Mouse (Mus musculus): ENCODE measurements around the gene 4930426L09Rik.
"Not testable (repeated sequence)": the region's sequence is repeated elsewhere in the genome, so short reads cannot be mapped to it uniquely, and the experiment has no call there.

Gene 4930426L09Rik

DNA sequence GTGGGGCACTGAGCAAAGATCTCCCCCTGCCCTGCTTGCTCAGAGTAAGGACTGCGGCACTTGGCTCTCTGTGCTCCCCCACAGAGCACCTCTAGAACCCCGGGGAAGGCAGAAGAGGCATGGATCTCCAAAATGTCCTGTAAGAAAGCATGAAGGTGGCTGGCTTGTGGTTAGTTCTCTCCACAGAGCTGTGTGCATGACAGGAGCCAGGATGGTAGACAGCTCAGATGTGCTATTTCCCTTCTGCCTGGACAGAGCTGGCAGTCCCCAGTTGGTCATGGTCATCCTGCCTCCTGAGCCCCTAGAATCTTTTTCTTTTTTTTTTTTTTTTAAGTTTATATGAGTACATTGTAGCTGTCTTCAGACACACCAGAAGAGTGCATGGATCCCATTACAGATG, 27.7 kb upstream of the 4930426L09Rik start:
- no peak for DNase-seq (ENCODE audit: low spot score)

DNA sequence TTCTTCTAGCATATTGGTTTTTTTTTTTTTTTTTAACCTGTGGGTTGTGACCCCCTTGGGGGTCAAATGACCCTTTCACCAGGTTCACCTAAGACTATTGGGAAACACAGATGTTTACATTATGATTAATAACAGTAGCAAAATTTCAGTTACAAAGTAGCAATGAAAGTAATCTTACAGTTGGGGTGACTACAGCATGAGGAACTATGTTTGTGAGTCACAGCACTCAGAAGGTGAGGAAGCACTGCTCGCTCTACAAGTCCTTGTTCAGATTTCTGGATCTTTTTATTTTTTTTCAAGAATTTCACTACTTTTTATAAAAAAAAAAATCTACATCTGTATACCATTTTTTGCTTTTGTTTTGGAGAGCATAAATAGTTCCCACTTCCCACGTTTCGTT, 26.6 kb upstream of the 4930426L09Rik start:
- DNase-seq (ENCODE audit: low spot score), result no peak

DNA sequence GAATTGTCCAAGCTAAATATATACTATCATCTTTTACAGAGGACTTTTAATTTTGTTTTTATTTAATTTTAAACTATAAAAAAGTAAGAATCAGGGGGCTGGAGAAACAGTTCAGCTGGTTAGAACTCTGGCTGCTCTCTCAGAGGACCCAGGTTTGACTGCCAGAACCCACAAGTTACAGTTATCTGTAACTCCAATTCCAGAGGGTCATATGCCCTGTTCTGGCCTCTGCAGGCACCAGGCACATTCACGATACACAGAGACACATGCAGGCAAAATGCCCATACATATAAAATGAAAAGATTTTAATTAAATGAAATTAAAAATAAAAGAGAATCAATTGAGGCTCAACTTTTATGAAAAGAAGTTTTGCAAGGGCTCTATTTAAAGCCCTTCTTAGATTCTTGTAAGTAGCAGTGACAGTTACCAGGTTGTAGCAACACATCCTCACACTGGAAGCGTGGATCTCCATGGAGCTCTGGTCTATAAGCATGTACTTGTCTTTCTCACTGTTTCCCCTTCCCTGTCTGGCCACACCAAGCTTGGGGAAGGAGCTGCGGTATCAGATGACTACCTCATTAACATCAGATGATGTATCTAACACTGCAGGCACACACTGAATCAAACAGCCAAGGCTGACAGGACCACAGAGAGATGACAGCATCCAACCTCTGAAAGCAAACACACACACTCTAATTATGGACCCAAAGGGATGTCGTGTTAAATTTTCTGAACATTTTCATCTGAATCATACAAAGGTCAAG, 23.1 kb upstream of the 4930426L09Rik start:
- no peak for DNase-seq (ENCODE audit: low spot score)

DNA sequence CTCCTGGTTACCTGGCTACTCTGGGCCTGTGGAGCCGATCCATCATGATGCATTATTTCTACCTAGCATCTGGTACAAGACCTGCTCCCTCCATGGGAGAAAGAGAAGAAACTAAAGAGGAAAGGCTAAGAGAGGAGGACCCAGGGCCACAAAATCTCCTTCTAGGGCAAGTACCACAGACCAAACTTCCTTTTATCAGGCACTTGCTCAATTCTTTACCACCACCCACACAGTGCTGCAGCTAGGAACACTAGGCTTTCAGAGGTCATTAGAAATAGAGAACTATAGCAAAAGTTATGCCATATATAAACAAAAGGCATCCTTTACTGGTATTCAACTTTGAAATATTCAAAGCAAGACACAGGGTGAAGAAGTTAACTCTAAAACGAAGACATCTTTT, 22.0 kb upstream of the 4930426L09Rik start:
- DNase-seq (ENCODE audit: low spot score), result no peak

DNA sequence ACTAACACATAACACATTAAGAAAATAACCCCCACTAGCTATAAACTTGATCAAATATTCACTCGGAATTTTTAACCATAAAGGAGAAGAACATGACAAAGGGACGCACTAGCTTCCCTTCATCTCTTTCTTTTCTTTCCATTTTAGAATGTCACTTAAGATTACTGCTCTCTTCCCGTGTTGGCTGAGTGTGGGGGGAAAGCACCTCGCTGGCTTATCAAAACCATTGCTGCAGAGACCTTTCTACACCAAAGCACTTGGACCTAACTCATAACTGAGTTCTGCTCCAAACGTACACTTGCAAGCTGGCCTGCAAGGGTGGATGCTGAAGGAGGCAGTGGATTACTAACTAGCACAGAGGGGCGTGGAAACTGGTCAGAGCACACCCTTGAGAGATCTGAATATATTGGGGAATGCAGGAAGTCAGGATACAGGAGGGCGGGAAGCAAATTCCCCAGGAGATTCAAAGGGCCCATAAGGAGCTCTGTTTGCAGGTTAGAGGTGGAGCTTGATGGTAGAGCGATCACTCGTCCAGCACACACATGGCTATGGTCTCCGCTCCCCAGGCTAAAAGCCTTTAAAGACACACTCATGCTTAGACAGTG, 20.8 kb upstream of the 4930426L09Rik start:
- DNase-seq (ENCODE audit: low spot score), result no peak

DNA sequence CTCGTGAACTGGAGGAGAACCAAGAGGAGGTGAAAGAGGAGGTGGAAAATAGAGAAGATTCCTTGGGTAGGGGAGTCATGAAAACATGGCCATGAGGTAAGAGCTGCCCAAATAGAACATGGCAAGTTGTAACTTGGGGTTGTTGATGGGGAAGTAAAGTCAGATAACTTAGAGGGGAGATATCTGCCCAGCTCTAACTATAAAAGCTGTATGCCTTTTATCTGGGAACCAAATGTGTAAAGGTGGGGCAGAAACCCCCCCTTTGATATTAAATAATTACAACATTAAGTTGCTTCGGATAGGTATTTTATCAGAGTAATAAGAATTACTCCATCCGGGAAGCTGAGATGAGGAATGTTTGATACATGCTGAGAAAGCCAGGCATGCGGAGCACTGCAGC, 19.1 kb upstream of the 4930426L09Rik start:
- no peak for DNase-seq (ENCODE audit: low spot score)

DNA sequence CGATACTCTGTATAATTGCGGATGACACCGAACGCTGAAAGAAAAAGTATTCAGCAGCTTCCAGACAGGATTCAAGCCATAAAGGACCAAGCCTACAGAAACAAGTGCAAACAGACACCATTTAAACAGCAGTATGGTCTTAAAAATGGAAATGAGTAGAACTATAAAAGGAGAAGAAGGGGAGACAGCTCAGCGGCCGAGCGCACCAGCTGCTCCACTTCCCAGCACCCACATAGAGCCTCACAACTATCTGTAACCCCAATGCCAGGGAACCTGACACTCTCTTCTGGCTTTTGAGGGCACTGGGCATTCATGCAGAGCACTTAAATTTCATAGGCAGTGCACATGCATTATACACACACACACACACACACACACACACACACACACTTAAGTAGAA, 18.5 kb upstream of the 4930426L09Rik start:
- DNase-seq (ENCODE audit: low spot score), result no peak

DNA sequence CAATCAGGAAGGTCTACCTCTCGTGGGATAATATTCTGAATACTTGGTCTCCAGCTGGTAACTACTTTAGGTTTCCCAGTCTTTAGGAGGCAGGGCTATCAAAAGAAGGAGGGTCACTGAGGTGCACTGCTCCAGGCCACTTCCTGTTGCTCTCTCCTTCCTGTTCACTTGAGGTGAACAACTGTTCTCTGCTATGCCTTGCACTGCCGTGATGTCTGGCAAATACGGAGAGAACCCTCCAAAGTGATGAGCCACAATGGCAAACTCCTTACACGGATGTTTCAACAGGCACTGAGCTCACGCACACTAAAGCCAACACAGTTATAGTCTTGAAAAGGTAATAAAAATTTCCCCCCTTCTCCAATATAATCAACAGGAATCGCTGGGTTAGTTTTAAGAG, 15.6 kb upstream of the 4930426L09Rik start:
- DNase-seq (ENCODE audit: low spot score), result no peak

DNA sequence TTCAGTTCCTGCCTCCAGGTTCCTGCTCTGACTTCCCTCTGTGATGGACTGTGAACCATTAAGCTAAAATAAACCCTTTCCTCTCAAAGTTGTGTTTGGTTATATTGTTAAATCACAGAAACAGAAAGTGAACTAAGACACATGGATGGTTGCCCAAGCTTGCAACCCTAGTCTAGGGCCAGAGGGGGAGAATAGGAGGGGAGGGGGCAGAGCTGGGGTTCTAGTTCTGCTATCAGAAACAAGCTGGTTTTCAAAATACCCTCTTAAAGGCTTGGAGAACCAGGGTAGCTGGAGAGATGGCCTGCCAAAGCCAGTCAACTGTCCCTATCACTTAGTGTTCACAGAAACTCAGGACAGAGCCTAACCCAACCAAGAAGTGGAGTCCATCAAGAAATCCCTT, 14.6 kb upstream of the 4930426L09Rik start:
- no peak for DNase-seq (ENCODE audit: low spot score)

DNA sequence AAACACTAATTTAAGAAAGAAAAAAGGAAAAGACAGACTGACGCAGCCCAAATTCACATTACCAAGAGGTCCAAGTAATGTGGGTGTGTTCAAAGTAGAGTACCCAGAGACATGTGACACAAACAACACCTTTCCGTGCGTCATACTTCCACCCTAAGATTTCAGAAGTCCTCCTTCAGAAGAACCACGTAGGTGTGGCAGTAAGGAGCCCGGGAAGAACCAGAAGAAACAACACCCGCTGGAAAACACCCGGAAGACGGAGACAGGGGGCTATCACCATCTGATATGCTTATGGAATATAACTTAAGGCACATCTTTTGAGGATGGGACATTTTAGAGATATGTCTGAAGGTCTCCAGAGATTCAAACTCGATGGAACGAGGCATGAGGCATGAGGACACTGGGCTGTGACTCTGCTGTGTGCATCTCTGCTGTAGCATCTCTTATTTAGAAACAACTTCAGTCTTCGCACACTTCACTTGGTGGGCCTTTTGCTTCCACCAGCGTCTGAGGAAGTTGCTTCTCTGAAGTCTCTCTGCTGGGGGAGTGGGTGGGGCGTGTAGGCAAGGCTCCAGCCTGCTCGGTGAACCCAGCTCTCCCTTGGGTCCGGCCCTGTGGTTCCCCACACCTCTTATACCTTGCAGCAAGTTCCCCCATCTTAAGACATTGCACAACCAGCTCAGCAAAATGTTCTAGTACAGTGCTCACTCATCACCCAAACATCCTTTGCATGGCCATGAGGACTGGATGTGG, 13.9 kb upstream of the 4930426L09Rik start:
- DNase-seq (ENCODE audit: low spot score), result no peak

DNA sequence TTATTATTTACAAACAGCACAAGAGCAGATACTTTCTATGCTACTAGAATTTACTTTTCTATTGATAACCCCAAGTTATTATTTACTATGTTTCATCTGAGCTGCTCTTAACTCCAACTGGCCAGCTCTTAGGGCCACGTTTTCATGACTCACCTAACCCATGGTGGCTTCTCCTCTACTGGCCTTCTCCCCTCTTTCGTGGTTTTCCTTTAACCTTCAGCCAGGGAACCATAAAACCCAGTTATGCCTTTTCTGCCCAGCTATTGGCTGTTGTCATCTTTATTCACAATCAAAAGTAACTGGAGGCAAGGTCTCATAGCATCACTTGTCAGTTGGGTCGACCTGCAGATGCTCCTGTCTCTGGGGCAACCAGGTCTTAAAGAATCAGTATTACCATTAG, 12.6 kb upstream of the 4930426L09Rik start:
- no peak for DNase-seq (ENCODE audit: low spot score)

DNA sequence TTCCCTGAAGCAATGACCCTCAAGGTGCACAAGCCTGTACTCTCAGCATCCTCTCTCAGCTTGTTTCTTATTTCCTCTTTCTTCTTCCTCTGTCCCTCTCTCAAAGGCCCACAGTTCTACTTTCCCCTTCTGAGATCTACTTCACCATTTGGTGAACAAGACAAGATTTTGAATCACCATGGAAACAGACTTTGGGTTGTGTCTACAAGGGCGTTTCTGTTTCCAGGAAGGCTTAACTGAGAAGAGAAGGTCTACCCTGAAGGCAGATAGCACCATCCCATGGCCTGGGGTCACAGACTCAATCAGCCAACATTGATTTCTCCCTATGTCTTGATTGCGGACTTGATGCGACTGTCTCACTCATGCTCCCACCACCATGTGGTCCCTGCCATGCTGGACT, 9.3 kb upstream of the 4930426L09Rik start:
- DNase-seq (ENCODE audit: low spot score), result no peak

DNA sequence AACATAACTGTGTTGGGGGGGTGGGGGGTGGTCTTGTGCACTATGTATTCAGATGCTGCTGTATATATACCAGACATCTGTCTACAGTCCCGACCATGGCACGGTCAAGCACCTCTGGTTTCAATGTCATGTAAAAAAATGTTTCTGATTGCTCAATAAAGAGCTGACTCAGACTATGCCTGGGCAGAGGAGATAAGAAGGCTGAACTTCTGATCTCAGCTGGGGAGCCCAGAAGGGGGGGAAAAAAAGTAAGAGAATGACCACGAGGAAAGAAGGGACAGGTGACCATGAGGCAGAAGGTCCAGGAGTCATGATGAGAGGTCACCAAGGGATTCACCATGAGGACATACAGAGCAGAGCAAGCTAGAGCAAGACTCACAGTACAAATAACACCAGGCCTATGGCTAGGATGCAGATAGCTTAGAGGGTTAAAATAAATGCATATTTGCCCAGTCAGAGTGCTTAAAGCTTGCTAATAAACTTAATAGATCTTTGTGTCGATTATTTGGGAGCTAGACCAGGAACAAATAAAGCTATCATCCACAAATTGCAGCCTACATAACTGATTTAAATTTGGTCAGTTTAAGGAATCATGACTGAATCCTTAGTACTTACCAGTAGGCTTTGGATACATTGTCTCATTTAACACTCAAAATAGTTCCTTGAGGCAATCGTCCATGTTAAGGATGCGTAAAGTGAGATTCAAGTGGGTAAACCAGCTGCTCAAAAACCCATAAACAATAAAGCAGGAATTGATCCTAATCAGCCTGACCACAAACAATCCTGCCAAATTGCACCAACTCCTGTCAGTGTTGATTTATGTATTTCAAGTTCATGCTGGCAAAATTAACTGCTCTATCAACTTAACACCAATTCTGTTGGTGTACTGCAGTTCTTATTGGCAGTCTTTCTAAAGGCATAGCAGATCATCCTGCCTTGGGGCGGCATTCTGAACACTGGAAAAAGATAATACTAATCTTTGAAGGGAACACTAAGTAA, 5.3 kb upstream of the 4930426L09Rik start:
- DNase-seq (ENCODE audit: low spot score), result no peak

DNA sequence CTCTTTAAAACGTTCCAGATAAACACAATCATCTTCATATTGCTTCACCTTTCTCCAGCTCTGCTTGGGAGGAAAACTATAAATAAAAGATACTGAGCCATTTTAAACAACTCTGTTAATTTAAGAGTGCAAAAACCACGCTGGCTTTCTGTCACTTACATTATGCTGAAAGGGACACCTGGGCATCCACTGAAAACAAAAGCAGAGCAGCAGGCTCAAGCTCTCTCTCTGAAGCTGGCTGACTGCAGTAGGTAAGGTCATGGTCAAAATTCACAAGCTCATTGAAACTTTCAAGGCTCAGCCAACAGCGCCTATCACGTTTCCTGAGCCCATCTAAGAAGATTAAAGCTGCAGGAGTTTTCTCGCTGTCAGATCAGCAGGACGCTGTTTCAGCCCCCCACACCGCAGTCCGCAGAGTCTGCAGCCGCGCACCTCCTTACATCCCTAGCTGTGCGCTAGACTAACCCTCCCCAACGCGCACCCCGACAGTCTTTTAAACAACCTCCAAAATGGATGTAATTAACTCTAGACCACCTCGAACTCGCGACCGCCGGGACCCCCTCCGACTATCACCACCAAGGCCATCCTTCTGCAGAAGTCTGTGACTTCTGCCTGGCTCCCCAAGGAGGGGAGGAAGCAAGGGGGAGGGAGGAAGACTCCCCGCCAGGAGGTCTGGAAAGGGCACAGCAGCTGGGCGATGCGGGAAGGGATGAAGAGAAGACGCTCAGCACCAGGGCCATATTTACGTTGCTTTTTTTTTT, 1.5 kb upstream of the 4930426L09Rik start:
- DNase-seq (ENCODE audit: low spot score), result peak; percentile 7

DNA sequence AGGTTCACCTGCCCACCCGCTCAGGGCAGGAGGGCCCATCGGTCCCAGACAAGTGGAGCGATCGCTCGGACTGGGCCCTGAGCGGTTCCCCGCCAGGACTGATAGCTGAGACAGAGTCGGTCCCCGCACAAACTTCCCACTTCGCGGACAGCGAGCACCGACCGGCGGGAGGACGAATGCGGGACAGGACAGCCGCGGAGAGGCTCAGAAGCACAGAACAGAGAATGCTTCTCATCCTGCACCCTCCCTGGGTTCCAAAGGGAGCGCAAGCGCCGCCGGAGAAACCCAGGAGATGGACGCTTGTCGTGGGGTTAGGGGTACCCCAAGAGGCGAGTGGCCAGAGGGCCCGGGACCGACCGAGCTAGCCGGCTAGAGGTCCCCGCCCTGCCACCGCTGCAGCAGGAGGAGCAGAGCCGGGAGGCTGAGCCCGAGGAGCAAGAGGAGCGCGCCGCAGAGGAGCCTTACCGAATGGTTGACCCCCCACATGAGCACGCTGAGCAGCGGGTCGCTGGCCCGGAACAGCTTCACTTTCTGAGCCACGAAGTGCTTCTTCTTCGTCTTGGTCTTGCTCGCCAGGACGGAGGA, 664 bp upstream of the 4930426L09Rik start:
- peak; percentile 44 for DNase-seq (ENCODE audit: low spot score)

DNA sequence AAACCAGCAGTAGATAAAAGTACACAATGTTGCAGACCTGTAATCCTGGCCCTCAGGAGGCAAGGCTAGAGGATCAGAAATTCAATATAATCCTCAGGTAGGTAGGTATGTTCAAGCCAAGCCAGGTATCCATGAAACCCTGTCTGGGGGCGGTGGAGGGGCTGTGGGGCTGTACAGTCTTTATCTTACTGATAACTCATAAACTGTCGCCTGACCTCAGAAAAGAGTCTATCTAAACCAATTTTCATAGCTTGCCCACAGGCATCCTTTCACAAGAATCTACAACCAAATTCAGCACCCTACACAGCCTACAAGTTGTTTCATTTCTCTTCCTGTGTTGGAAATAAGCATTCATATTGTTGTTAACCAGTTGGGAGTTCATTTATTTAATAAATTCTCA, 1.3 kb downstream of the 4930426L09Rik start:
- DNase-seq (ENCODE audit: low spot score), result no peak

DNA sequence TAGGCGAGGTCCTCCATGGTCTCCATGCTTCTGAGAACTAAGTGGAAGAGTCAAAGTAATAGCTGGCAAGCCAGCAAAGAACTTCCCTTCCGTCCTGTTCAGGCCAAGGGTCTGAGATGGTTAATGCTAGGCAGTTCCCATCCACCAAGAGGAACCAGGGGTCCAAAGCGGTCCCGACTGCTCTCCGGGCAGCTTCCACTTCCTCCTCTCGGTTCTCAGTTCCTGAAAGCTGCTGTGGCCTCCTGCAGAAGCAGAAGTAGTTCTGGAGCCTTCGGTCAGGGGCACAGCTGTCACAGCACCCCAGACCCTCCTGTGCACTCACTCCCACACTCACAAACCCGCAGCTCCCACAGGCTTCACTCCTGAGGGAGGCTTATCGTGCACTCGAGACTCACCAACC, 6.7 kb downstream of the 4930426L09Rik start:
- no peak for DNase-seq (ENCODE audit: low spot score)

DNA sequence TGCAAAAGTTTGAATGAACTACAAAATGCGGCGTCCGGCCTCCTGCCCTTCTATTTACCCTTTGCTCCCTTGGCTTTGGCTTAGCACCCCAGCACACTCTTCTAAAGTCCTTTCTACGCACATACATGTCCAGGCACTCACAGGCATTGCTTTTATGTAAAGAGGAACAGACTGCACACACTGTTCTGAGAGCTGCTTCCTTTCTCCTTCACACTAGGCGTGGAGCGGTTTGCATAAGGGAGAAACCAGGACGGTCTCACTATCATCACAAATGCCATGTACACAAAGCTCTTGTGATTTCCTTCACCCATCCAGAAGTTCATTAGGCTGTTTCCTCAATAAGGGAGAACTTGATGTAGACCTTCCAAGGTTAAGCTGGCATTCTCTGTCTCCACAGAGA, 8.0 kb downstream of the 4930426L09Rik start:
- no peak for DNase-seq (ENCODE audit: low spot score)

DNA sequence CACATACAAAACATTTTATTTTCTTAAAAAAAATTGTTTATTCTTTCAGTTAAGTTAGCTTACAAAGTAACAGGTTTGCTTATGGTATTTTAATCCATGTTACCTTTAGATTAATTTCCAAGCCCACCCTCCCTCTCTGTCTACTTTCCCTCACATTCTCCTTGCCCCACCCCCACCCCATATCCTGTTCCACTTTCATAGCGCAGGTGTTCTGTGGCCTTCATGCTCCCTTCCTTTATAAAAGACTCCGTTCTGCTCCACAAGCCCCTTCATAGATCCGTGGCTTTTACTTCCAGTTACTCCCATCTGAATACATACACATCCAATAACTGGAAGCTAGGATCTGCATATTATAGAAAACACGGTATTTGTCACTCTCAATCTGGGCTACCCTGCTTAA, 9.4 kb downstream of the 4930426L09Rik start:
- DNase-seq (ENCODE audit: low spot score), result no peak

DNA sequence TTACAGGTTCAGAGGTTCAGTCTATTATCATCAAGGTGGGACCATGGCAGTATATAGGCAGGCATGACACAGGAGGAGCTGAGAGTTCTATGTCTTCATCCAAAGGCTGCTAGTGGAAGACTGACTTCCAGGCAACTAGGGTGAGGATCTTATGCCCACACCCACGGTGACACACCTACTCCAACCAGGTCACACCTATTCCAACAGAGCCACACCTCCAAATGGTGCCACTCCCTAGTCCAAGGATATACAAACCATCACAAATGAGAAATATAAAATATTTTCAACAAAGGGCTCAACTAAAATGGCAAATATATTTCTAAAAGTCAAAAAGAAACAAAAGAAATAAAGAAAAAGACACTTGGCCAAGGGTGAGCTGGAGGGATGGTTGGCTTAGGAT, 12.4 kb downstream of the 4930426L09Rik start:
- DNase-seq (ENCODE audit: low spot score), result not testable (repeated sequence)

DNA sequence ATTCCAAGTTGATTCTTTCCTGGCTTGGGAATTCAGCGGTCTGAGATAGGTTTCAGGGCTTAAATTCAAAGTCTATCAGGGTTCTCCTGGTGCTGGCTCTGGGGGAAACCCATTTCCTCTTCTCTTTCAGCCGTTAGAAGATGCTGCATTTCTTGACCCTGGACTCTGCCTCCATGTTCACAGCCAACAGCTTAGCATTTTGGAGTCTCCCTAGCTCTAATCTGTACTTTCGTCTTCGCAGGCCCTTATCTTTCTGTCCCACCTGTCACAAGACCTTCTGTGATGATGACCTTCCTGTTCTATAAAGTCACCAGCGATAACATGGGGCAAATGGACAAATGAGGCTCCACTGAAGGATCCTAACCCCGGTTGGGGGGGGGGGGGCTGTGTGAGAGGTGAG, 13.3 kb downstream of the 4930426L09Rik start:
- no peak for DNase-seq (ENCODE audit: low spot score)

All from urinary bladder, postnatal 25 days (tissue).